Mouse (Mus musculus) liver, postnatal 0 days (tissue): ENCODE measurements at regions not wholly inside any gene's neighbourhood (a gene's known extent, or its start where the extent isn't known, plus 50 kb on each side); places are given as distances from the start of the nearest gene placed in this dataset.

ENCODE experiments used
- ATAC-seq: fragments of 200-750 bp; cut with Nextera tagmentation; 2 replicates; pipeline ENCODE4 v1.8.0; 2017; ENCODE audit warnings: mild to moderate bottlenecking, moderate library complexity
- DNase-seq: peaks from one replicate; pipeline ENCODE4 v3.0.0-alpha.2; 2016
- H3K27ac ChIP-seq: fragments of 300-500 bp; sonication (generic); 2 replicates; pipeline ENCODE4 v1.5.1; 2014; ENCODE audit warnings: antibody characterized with exemption, moderate library complexity, mild to moderate bottlenecking, low read depth
- H3K27me3 ChIP-seq: fragments of 300-500 bp; sonication (generic); 2 replicates; pipeline ENCODE4 v1.6.1; 2014; ENCODE audit warnings: low read length, control low read depth, mixed read lengths; ENCODE audit not compliant: insufficient read depth
- H3K36me3 ChIP-seq: fragments of 300-500 bp; sonication (generic); replicated peaks from 2 replicates; pipeline ENCODE4 v1.6.1; 2014; ENCODE audit warnings: mild to moderate bottlenecking, control low read depth, low read length, moderate library complexity, mixed read lengths; ENCODE audit not compliant: insufficient read depth
- H3K4me1 ChIP-seq: fragments of 300-500 bp; sonication (generic); 2 replicates; pipeline ENCODE4 v1.6.1; 2014; ENCODE audit warnings: antibody characterized with exemption, mild to moderate bottlenecking, control low read depth; ENCODE audit not compliant: insufficient read depth
- H3K4me2 ChIP-seq: fragments of 300-500 bp; sonication (generic); 2 replicates; pipeline ENCODE4 v1.6.1; 2014; ENCODE audit warnings: low read depth, mild to moderate bottlenecking, low read length, moderate library complexity, mixed read lengths
- H3K4me3 ChIP-seq: fragments of 300-500 bp; sonication (generic); 2 replicates; pipeline ENCODE4 v1.5.1; 2014; ENCODE audit warnings: low read depth, low read length
- H3K9ac ChIP-seq: fragments of 300-500 bp; sonication (generic); replicated peaks from 2 replicates; pipeline ENCODE4 v1.6.1; 2014; ENCODE audit warnings: mild to moderate bottlenecking, moderate library complexity
- H3K9me3 ChIP-seq: fragments of 300-500 bp; sonication (generic); 2 replicates; pipeline ENCODE4 v1.6.1; 2016; ENCODE audit warnings: mild to moderate bottlenecking, control low read depth, low read length, mixed read lengths
- CTCF ChIP-seq: sonication (generic); IDR thresholded peaks from 2 replicates; pipeline ENCODE4 v1.5.1; 2016; ENCODE audit warnings: antibody characterized with exemption, low read depth
- EP300 ChIP-seq: IDR thresholded peaks from 2 replicates; pipeline ENCODE4 v1.6.1; 2016; ENCODE audit warnings: antibody characterized with exemption, low read depth, mild to moderate bottlenecking
- WGBS: fragments of 180-500 bp; shearing (Covaris S2); extraction: QIAGEN DNeasy Blood & Tissue Kit; methylation state at CpG from one replicate; pipeline ENCODE4 v1.1.7; 2014; ENCODE audit not compliant: insufficient replicate concordance; 5-methylcytosine and 5-hydroxymethylcytosine counted together

DNA sequence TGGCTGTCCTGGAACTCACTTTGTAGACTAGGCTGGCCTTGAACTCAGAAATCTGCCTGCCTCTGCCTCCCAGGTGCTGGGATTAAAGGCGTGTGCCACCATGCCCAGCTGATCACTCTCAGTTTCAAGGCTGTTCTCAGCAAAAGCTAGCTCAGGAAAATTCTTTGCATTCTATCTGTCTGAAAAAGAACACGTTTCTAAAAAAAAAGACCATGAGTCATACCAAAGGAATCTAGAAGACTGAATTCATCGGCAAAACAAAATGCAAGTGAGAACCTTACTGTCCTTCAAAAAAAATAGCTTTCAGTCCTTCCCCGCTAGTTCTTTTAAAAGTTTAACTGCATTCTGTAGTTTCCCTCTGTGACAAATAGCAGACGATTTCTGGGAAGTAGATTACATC is 596.3 kb upstream of the Syt1 start:
- TF ChIP-seq EP300 (no peak), CTCF (no peak)
- H3K27me3 ChIP-seq, result no peaks in the 10 kb centered on the region
- no peaks in the 10 kb centered on the region for H3K36me3 ChIP-seq
- no peaks in the 10 kb centered on the region for H3K9me3 ChIP-seq
- ATAC-seq (no peak), DNase-seq (no peak)
- no peak overlapping the region for H3K4me3 ChIP-seq
- WGBS, result 53% methylated on average over 5 of the region's 5 CpGs
- no peak overlapping the region for H3K9ac ChIP-seq
- H3K27ac ChIP-seq, result no peak overlapping the region
- H3K4me1 ChIP-seq, result no peaks in the 10 kb centered on the region
- no peak overlapping the region for H3K4me2 ChIP-seq

DNA sequence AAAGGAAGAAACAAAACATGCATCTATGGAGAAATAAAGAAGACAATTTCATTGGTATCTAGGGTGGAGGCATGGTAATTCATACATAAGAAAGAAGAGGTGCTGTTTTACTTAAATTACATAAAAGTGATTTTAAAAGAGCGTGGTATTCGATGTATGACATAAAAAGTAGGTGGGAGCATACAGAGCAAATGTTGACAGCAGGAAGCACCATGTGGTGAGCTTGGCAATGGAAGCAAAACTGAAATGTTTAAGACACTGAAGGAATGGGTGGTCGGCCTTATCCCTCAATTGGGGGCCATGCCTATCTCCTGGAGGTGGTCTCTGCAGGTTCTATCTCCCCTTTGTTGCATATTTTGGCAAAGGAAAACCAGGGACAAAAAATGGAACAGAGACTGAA is 592.5 kb upstream of the Syt1 start:
- Histone ChIP-seq H3K4me2 (no peak overlapping the region), H3K27ac (no peak overlapping the region), H3K36me3 (no peaks in the 10 kb centered on the region), H3K27me3 (no peaks in the 10 kb centered on the region), H3K4me1 (no peaks in the 10 kb centered on the region), H3K9ac (no peak overlapping the region), H3K4me3 (no peak overlapping the region), H3K9me3 (no peaks in the 10 kb centered on the region)
- no peak for DNase-seq
- 60% methylated on average over 3 of the region's 3 CpGs for WGBS
- TF ChIP-seq EP300 (no peak), CTCF (no peak)
- ATAC-seq, result no peak

DNA sequence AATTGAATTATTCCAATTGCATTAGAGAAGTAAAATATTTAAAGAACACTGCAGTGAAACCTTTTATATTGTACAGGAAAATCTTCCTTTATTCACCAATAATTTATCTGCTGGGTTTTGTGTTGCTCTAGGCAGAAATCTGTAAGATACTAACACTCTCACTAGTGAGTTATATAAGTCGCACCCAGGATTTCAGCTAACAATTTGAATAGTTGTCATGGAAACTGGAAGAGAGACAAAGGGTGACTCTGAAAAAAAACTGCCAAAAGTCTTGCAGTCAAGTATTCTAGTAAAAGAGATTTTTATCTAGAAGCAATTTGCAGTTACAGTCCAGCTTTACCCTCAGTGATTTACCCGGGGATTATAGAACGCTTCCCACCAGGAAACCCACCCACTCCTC is 587.8 kb upstream of the Syt1 start:
- DNase-seq, result no peak
- H3K27me3 ChIP-seq, result no peaks in the 10 kb centered on the region
- H3K9ac ChIP-seq, result no peak overlapping the region
- H3K9me3 ChIP-seq, result no peaks in the 10 kb centered on the region
- no peak overlapping the region for H3K27ac ChIP-seq
- H3K4me3 ChIP-seq, result no peak overlapping the region
- no peaks in the 10 kb centered on the region for H3K36me3 ChIP-seq
- no peak overlapping the region for H3K4me2 ChIP-seq
- no peaks in the 10 kb centered on the region for H3K4me1 ChIP-seq
- 73% methylated on average over 3 of the region's 3 CpGs for WGBS
- TF ChIP-seq CTCF (no peak), EP300 (no peak)
- ATAC-seq, result no peak

DNA sequence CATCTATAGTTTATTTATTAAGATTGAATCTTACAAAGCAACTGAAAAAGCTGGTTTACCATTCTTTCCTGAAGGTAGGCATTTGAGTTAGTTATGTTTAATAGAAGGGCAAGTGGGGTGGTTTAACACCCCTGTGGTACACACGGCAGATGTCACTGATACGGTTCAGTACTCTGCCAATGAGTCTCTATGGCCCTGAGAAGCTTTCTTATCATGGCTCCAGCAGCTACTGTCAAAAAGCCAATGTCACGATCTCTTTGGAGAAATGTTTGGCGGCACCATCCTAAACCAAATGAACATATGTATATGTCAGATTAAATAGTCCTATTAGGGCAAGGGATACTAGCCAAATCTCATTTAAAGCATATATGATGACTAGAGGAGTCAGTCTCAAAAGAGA is 562.4 kb upstream of the Syt1 start:
- no peak overlapping the region for H3K4me3 ChIP-seq

DNA sequence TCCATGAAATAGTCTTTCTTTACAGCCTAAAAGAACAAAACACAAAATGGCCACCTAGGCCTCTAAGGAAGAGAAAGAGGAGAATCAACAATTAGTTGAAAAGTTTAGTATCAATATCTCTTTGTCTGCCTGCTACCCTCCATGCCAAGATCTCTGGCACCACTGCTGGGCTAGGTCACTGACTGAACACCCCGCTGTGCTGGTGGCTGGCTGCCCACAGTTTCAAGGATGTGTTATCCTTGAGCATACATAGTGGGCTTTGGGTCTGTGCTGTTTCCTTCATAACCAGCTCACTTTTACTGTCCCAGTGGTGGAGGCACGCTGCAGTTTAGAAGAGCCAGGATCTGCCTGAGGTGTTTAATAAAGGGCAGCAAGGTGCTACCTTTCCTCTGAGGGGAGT is 559.0 kb upstream of the Syt1 start:
- Histone ChIP-seq H3K4me1 (no peaks in the 10 kb centered on the region), H3K9ac (no peak overlapping the region), H3K4me2 (no peak overlapping the region), H3K27ac (no peak overlapping the region), H3K27me3 (no peaks in the 10 kb centered on the region), H3K9me3 (no peaks in the 10 kb centered on the region), H3K4me3 (no peak overlapping the region), H3K36me3 (no peaks in the 10 kb centered on the region)
- ATAC-seq (no peak), DNase-seq (no peak)
- TF ChIP-seq EP300 (no peak), CTCF (no peak)
- WGBS, result 57% methylated on average over 2 of the region's 2 CpGs

More for the DNA sequence above, 562.4 kb upstream of the Syt1 start:
- 83% methylated on average over 4 of the region's 4 CpGs for WGBS
- TF ChIP-seq CTCF, result no peak
- no peak for TF ChIP-seq EP300
- H3K27me3 ChIP-seq, result no peaks in the 10 kb centered on the region
- H3K9ac ChIP-seq, result no peak overlapping the region
- no peaks in the 10 kb centered on the region for H3K4me1 ChIP-seq
- DNase-seq (no peak), ATAC-seq (no peak)
- H3K9me3 ChIP-seq, result no peaks in the 10 kb centered on the region
- no peaks in the 10 kb centered on the region for H3K36me3 ChIP-seq
- H3K27ac ChIP-seq, result no peak overlapping the region
- H3K4me2 ChIP-seq, result no peak overlapping the region

DNA sequence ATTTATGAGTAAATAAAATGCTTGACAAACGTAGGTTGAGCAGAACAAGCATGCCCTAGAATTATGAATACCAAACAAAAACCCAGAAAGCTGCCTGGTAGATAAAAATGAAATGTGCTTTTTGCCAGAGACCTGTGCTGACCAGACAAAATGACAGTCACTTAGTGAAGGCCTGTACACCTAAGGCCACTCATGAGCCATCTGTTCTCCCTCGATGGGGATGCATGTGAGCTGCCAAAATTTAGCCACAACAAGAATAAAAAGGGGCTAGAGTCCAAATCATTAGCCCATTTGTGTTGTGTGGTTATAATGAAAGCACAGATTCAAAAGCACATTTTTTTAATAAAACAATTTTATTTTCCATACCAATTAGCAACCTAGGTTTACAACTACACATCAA is 555.9 kb upstream of the Syt1 start:
- no peaks in the 10 kb centered on the region for H3K36me3 ChIP-seq
- H3K9me3 ChIP-seq, result no peaks in the 10 kb centered on the region
- TF ChIP-seq EP300 (no peak), CTCF (no peak)

DNA sequence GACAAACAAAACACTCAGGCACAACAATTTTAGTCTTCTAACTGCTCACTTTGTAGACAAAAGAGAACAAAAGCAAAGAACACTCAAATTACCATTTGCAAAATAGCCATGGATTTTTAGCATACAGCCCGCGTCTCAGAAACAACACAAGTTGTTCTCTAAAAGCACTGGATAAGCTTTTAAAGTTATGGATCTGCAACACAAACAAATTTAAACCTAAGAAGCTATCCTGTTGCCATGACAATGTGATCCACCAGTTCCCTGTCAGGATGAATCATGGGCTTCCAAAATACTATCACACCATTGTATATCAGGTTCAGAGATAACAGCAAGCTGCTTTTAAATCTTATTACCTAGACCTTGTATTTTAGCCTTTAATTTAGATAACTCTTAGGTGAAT is 550.9 kb upstream of the Syt1 start:
- no peak for ATAC-seq
- no peak for TF ChIP-seq EP300
- no peak for TF ChIP-seq CTCF
- Histone ChIP-seq H3K27me3 (no peaks in the 10 kb centered on the region), H3K4me3 (no peak overlapping the region), H3K4me2 (no peak overlapping the region), H3K27ac (no peak overlapping the region), H3K9me3 (no peaks in the 10 kb centered on the region; the same call in 1 of the 2 replicates), H3K4me1 (no peaks in the 10 kb centered on the region), H3K36me3 (no peaks in the 10 kb centered on the region), H3K9ac (no peak overlapping the region)
- no peak for DNase-seq
- 76% methylated on average over 2 of the region's 2 CpGs for WGBS

More for the DNA sequence above, 555.9 kb upstream of the Syt1 start:
- Histone ChIP-seq H3K4me2 (no peak overlapping the region), H3K9ac (no peak overlapping the region), H3K4me3 (no peak overlapping the region), H3K27me3 (no peaks in the 10 kb centered on the region), H3K4me1 (no peaks in the 10 kb centered on the region), H3K27ac (no peak overlapping the region)
- DNase-seq (no peak), ATAC-seq (no peak)
- WGBS, result 70% methylated on average over 2 of the region's 2 CpGs
